Mouse (Mus musculus) CD4-positive, CD25-positive, alpha-beta regulatory T cell, adult 2 months (primary cell): ENCODE data around the gene Anks1.

Experiments
- DNase-seq: peaks from one replicate; pipeline ENCODE4 v3.0.0-alpha.2; 2012; ENCODE audit warnings: low read depth, low spot score

The Anks1 gene

DNA sequence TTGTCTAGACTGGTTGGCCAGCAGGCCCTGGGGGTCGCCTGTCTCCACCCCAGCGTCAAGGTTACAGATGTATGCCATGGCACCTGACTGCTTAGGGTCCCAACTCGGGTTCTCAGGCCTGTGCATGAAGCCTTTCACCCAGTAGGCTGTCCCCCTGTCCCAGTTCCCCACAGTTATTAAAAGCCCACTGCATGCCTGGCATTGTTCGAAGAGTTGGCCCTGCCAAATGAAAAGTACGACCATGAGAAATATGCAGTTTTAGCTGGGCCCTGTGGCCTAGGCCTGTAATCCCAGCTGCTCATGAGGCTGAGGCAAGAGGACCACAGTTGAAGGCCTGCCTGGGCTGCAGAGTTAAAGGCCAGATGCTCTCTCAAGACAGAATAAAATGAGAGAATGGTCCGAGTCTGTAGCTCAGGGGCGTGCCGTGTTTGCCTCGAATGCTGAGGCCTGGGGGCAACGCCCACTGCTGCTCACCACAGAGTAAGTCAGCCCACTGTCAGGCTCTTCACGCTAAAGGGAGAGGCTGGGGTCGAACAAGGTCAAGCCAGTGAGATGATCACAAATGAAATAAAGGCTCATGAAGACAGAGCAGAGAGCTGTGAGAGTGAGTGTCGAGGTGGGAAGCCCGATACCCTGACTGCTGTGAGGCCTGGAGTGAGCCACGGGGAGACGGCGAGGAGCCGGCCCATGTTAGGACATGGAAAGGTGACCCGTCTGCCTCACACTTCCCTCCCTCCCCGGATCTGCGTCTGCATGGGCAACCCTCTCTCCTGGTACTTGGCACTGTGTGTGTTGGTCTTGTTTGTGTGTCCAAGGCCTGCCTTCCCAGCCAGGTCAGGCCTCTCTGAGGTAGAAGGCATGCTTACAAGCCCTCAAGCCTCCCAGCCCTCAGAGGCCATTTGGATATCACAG is 110.9 kb downstream of the Anks1 start:
- DNase-seq: no peak

DNA sequence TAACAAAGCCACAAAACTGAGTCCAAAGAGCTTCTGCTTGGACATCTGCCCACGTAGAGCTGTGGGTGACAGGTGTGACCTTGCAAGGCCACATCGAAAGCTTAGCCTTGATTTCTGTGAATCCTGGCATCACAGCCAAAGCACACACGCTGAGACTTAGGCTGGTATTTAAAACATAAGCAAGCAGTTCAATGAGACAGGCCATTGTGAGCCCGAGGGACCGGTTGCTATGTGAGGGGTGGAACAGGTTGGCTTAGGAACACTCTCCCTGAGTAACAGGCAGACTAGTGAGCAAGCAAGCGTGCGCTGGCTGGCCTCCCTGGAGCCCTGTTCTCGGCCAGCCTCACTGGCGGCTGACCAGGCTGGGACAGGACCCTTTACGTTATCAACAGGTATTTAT is 112.8 kb downstream of the Anks1 start:
- DNase-seq: no peak

DNA sequence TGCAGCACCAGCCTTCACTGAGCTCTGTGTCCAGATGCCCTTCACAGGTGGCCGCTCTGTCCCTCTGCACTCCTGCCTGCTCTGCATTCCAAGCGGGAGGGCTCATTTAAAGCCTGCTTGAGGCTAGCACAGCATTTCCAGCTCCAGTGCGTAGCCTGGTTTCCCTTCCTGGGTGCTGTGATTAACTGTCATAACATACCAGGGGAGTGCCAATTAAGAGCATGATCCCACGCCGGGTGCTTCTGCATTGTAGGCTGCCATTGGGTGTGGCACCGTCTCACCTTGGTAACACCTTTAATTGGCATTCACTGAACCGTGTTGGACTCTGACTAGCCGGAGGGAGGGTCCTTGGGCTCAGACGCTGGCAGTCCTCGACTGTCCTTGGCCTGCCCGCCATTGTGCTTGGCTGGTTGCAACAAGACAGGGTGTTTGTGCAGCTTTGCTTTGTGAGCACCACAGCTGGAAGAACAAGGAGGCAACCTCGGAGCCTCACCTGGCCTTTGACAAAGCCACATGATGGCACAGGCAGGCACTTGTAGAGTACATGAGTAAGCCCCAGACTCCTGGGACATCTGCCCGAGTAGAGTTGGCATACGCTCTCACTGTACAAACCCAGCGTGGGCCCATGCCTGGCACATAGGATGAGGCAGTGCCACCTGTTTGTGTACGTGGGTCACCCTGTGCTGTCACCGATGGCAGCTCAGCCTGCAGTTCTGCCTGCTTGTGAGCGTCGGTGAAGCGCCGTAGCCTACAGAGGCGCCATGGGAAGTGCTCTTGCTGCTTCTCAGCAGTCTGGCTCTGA is 113.9 kb downstream of the Anks1 start:
- no peak for DNase-seq

DNA sequence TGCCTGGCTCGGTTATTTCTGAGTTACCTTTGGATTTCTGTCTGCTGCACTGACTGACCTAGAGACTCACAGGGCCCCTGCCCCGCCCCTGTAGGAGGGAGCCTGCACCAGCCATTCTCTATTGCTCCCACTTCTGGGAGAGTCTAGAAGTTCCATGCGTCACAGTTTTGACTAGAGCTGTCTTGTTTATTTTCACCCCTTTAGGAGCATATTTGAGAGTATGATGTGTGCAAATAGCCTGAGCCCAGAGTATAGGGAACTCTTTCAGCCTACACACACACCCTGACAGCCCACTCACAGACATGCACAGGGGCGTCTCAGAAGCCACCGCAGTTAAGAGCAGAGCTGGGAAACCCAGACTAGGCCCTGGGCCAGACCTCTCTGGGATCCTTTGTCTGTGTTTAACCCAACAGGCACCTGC is 116.4 kb downstream of the Anks1 start:
- DNase-seq: no peak

DNA sequence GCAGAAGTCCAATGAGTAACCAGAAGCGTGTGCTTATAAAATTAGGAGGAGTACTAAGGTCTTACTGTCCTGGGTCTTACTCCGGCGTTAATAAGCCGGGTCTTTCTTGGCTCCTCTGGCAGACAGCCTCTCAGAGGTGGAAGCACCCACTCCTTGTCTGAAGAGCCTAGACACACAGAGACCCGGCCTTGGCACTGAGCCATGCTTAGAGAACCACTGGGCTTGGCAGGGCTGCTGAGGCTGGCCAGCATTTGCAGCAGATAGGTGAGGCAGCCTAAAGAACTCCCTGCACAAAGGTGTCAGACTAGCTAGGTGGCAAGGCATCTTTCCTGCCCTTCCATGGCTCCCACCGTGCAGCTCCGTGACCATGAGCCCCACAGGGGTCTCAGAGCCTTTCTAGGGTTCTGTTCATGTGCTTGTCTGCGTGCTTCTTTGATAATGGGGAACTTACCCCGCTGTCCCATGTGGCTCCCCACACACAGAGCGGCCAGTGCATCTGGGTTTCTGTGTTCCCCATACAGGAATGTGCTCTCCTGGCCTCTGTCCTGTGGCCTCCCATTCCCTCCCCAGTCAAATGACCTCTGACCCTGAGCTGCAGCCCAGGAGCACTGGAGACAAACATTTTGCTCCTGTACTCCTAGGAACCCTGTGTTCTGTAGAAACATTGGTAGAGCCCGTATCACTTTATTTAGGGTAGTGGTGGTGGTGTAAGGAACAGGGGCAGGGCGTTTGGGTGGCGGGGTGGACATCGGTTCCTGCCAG is 117.2 kb downstream of the Anks1 start:
- no peak for DNase-seq

DNA sequence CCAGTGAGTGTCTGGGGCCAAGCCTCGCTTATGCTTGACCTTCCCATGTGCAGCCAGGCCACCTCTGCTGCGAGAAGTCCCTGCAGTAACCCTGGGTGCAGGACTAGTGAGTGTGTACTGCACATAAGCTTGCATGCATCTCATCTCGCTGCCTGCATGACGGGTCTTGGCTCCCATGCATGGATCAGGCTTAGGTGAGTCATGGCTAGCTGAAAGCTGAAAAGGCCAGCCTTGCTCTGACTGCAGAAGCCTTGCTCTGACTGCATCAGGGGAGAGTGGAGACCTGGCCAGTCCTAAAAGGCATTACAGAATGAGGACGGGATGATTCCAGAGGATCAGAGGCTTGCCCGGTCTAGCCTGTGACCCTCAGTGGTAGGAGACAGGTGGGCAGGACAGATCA is 118.1 kb downstream of the Anks1 start:
- DNase-seq: no peak

DNA sequence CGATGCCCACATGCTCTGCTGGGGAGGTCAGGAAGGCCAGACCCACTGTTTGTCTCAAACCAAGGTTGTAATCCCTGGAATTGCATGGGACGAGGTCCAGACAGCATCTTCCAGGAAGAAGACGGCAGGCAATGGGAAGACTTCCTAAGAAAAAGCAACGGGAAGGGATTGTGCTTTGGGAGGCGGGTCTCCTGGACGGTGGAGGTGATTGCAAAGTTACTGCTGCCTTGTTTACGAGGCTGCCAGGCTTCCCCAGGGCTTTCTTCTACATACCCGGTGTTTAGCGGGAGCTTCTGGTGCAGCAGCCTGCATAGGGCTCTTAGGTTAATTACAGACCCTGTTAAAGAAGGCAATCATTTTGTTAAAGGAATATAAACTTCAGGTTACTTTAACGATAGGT is 119.1 kb downstream of the Anks1 start:
- DNase-seq: no peak

DNA sequence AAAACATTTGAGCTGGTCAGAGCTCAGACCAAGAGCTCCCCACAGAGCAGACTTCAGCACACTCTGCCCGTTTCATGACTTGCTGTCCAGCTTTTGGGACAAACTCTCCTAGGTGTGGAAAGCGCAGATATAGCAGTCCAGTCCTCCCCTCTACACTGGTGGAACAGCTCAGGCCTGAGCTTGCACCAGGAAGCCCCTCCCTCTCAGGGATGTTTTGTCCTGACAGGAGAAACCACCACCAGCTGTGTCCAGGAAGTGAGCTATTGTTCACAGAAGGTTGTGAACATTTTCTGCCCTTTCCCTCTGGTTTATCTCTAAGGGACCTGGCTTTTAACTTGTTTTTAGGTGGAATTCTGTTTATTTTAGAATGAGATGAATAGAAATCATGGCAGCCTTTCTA is 120.2 kb downstream of the Anks1 start:
- DNase-seq: no peak

DNA sequence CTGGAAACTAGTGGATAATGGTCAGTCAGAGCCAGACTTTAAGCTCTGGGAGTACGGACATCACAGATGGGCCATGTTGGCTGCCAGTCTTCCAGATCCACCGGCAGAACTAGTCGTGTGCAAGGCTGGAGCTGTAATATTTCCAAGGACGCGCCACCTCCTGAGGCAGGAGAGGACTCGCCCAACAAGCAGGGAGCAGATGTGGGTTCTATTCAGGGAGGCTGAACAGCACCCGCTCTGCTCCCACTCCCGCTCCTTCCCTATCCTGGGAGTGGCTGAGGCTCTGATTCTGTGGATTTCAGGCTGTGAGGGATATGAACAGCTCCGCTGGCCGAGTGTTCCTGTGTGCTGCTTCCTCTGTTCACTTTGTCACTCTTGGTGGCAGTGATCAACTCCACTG is 121.3 kb downstream of the Anks1 start:
- no peak for DNase-seq

DNA sequence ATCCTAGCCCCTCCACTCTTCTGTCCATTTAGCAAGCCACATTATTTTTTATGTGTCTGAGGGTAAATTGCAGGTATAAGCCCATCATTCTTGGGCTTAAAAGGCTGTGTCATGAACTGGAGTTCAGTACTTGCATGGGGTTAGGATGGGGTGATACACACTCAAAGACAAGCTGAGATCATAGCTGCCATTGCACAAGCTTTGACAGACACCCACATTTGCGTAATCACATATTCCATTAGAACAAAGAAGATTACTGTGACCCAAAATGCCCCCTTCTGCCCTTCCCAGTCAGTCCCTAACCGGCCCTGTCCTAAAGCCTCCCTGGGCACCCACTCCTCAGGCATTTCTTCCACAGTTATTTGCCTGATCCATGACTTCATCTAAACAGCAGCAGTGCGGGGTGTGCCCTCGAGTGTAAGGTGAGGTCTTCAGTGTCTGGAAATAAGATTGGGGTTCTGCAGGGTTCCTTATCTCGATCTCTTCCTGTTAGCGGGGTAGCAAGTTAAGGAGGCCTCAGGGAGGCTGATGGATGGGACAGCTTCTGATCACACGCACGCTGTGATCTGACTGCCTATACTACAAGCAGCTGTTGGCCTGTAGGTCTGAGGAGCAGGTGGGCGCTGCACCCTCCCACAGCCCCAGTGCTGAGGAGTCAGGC is 122.3 kb downstream of the Anks1 start:
- no peak for DNase-seq

DNA sequence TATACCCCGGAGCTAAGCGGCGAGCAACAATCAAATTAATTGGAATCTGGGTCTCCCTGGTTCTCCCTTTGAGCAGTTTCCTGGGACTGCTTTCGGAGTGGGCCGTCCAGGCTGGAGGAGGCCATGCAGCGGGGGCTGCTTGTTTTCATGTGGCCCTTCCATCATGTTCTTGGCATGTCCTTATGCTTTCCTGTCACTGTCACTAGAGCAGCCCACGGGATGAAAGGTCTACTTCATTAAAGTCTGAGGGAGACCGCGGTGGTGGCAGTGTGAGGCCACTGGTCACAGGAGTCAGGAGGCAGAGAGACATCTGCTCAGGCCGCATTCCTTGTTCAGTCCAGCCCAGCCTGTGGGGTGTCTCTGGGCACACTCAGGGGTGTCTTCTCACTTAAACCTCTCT is 123.1 kb downstream of the Anks1 start:
- DNase-seq: no peak

DNA sequence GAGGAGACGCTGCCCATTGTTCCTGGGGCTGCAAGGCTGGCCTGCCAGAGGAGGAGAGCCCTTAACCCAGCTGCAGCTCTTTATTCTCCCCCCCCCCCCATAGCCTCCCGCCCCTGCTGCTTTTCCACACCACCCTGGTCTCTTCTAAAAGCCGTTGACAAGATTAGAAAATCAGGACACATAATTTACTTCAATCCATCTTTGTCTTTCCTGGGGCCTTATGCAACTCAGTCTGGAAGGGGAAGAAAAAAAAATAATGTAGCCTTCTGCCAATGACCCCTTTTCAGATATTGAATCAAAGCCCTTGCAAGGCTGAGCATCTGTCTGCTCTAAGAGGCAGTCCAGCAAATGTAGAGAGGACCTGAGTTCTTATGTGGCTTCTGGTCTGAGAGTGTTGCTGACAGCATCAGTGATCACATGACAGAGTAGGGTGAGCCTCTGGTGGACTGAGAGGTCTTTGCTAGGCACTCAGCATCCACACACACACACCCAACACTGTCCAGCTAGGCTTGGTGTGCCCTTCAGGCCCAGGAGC is 124.0 kb downstream of the Anks1 start:
- DNase-seq: no peak

DNA sequence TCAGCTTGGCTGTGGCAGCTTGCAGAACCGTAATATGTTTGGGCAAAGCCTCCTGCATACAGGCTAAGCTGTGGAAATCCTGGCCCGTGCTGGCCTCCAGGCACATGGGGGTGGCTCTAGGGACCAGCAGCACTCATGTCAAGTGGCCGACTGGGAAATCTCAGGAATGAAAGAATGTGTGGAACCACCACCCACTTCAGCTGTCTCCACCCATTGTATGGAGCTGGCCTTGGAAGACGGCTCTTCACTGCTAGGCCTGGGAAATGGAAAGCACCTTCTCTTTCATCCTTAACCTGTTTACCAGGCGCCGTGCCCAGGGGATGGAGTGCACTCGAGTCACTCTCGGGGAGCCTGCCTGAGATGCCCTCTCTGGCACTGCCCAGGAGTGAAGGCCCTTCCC is 125.9 kb downstream of the Anks1 start:
- no peak for DNase-seq

DNA sequence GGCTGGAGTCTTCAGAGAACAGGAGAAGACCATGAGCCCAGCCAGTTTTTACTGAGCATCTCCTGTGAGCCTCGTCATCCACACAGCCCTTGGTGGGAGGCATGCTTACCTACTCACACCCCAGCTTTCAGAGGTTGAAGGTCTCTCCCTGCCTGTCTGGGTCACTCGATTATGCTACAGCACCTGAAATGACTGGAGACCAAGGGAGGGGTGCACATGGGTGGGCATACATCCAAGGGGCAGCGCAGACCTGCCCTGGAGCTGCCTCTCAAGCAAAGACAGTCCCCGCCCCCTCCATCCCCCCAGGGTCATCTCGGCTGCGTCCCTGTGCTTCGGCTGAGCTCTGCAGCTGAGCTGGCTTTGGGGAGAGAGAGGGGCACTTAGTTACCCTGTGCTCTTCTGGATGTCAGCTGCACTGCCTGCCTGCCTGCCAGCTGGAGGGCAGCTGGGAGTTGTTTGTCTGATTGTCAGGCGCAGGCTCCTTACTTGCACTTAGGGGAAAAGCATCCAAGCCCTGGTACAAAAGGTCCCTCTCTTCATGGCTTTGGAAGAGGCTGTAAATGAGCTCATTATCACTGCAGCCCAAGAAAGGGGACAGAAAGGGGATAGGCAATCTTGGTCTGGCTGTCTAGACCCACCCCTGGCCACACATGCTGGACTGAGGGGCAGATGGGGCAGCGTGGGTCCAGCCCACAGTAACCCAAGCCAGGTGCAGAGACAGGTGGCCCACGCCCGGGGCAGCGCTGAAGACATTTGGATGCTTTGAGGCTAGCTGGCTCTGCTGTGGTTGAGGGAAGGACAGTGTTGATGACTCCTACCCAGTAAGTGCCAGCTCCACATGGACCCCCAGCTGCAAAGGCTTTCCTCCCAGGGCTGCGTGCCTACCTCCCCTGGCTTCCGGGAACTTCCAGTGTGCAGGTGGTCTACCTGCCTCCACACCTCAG is 128.0 kb downstream of the Anks1 start:
- no peak for DNase-seq

DNA sequence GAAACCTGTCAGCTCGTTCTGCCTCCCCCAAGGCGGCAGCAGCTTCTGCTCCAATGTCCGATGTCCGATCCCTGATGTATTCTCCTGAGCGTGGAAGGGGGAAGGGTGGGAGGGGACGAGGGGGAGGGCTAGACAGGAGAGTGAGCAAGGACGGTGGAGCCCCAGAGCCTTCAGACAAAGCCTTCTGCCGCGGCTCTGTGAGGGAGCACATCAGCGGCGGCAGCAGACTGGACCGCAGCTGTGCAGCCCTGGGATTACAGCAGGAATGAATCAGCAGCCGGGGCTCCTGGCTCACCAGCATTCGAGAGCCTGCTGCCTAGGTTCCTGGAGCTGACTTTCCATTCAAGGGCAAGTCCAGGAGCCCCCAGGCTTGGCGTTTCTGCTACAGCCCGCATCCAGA is 131.5 kb downstream of the Anks1 start:
- DNase-seq: no peak

DNA sequence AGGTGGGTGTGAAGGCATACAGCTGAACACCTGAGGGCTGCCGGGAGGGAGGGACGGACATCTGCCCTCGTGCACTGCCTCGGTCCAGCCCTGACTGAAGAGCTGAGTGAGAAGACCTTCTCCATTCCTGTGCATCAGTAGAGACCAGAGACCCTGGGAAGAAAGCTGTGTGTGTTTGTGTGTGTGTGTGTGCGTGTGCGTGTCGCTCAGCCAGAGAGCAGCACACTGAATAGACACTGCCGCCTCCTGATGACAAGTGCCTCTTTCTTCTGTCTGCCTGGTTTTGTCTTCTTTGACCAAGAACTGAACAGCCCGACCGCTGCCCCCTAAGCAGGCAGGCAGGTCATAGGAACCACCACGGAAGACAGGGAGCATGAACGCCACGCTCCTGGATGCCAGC is 132.2 kb downstream of the Anks1 start:
- DNase-seq: no peak

DNA sequence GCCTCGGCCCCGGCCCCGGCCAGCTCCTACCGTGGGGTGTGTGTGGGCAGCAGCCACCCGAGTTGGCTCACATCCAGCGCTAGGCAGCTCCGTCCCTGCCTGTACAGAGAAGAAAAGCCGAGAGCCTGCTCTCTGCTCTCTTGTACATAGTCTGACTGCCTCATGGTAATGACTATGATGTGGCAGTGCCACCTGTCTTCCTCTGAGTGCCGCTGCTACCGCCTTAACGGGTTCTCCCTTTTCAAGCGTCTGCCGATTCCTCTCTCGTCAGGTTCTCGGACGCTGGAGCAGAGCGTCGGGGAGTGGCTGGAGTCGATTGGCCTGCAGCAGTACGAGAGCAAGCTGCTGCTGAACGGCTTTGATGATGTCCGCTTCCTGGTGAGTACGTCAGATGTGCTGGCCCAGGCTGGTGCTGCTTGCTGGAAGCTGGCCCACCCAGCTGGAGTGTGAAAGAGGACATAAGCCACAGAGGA is 133.2 kb downstream of the Anks1 start:
- DNase-seq: no peak

DNA sequence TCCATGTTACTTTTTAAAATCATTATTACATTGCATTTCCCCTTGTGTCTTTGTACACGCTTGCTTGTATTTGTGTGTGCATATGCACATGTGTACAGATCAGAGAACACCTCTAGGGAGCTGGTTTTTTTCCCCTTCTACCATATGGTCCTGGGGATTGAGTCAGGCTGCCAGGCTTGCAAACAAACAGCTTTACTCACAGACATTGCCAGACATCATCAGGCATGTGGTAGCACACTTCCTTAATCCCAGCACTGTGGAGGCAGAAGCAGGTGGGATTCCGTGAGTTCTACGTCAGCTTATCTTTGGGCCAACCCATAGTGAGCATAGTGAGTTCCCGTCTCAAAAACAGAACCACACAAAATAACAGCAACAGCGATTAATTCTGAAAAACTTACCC is 137.9 kb downstream of the Anks1 start:
- DNase-seq: no peak

DNA sequence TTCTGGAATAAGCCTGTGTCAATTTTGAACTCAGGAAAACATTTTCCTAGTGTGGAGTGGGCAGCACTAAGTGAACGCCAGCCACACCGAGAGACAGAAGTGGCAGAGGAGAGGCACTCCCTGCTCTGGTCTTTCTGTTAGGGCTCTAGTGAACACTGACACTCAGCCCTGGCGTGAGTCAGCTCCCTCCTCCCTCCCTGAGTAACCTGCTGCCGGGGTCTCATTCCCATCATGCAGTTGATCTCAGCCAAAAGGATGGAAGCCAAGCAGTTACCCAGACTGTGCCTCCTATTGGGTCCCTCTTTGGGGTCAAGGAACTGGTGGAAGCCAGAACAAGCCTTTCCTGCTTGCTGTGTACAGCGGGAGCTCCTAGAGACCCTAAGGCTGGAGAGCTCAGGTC is 138.4 kb downstream of the Anks1 start:
- no peak for DNase-seq

DNA sequence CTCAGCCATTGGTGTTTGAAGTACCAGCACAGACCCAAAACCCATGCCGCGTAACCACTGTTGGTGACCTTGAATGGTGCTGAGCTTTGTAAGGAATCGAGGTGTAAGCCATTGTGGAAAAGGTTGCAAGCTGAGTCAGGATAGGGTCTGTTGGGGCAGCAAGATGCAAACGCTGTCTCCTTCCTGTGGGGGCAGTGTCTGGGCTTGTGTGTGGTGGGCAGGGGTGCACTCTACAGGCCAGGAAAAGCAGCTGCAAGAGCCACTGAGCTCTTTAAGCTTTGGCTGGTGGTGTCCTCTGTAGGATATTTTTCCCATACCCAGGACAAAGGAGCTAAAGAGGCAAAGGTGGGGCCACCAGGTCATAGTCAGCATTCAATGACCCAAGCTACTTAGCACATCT is 139.3 kb downstream of the Anks1 start:
- DNase-seq: peak; percentile 50
